In genomic region chr16:30586935-30587493, GRCm38 (mm10) we compare ENCODE assay signal across 8 mouse cellular contexts. TPM values are rescaled to one million over a fixed set of nuclear protein-coding genes. Genes with fewer than 3 reads are reported as not detected.
DNase-seq lines count a peak whose midpoint lies in the region; ATAC-seq and TF ChIP-seq lines count a peak whose summit lies in the region.

No protein-coding gene starts in this region.

- TF ChIP-seq POLR2A in cortical plate, adult 2 months (IDR thresholded peaks at IDR 0.05; ENCODE audit: extremely low read depth, insufficient read depth, low read length) = no peak

- peaks cover 37% of the 10 kb centered on the region for H3K36me3 ChIP-seq in kidney, embryonic 15.5 days
- H3K36me3 ChIP-seq in intestine, embryonic 14.5 days (ENCODE audit: control insufficient read depth, insufficient read depth, low read length) = peaks cover 35% of the 10 kb centered on the region
- H3K36me3 ChIP-seq in midbrain, postnatal 0 days (ENCODE audit: insufficient read depth, low read length) = peaks cover 26% of the 10 kb centered on the region

- 3% methylated on average over 19 of the region's 19 CpGs for whole genome bisulfite sequencing in kidney, embryonic 15.5 days
- WGBS in intestine, embryonic 14.5 days = 3% methylated on average over 19 of the region's 19 CpGs
- 2% methylated on average over 19 of the region's 19 CpGs for WGBS in midbrain, postnatal 0 days

- peak overlapping the region; percentile 71 for H3K9ac ChIP-seq in kidney, embryonic 15.5 days
- peak overlapping the region; percentile 82 for H3K9ac ChIP-seq in intestine, embryonic 14.5 days (ENCODE audit: low read length)
- H3K9ac ChIP-seq in midbrain, postnatal 0 days (replicated peaks; ENCODE audit: low read length, poor library complexity, severe bottlenecking) = peak overlapping the region; percentile 64

- peak overlapping the region; percentile 85 for H3K4me2 ChIP-seq in kidney, embryonic 15.5 days
- H3K4me2 ChIP-seq in intestine, embryonic 14.5 days (ENCODE audit: low read length) = peak overlapping the region; percentile 71
- H3K4me2 ChIP-seq in midbrain, postnatal 0 days (ENCODE audit: low read depth, low read length, poor library complexity, severe bottlenecking) = peak overlapping the region; percentile 94

- H3K4me3 ChIP-seq in kidney, embryonic 15.5 days (replicated peaks) = peak overlapping the region; percentile 66
- H3K4me3 ChIP-seq in cortical plate, adult 2 months (ENCODE audit: insufficient read depth, low read length) = peak overlapping the region; percentile 73
- H3K4me3 ChIP-seq in intestine, embryonic 14.5 days (ENCODE audit: low read depth, low read length) = peak overlapping the region; percentile 99
- H3K4me3 ChIP-seq in midbrain, postnatal 0 days (ENCODE audit: low read depth, low read length) = peak overlapping the region; percentile 78

- H3K4me1 ChIP-seq in kidney, embryonic 15.5 days = peaks cover 12% of the 10 kb centered on the region
- no peaks in the 10 kb centered on the region; the same call in 1 of the 2 replicates for H3K4me1 ChIP-seq in cortical plate, adult 2 months (ENCODE audit: control insufficient read depth, insufficient read depth, low read length)
- H3K4me1 ChIP-seq in intestine, embryonic 14.5 days (replicated peaks; ENCODE audit: control insufficient read depth, insufficient read depth, low read length) = peaks cover 4% of the 10 kb centered on the region; the same call in 1 of the 2 replicates
- peaks cover 5% of the 10 kb centered on the region; the same call in 1 of the 2 replicates for H3K4me1 ChIP-seq in midbrain, postnatal 0 days (ENCODE audit: insufficient read depth, low read length)

- TF ChIP-seq CTCF in cortical plate, adult 2 months (IDR thresholded peaks at IDR 0.05; ENCODE audit: extremely low read depth, insufficient read depth, low read length) = no peak
- TF ChIP-seq CTCF in midbrain, postnatal 0 days (IDR thresholded peaks at IDR 0.05) = no peak

- peak; percentile 58 for ATAC-seq in kidney, embryonic 15.5 days (replicated peaks; ENCODE audit: low FRiP score)
- ATAC-seq in intestine, embryonic 14.5 days (replicated peaks; ENCODE audit: low FRiP score, low TSS enrichment, low read depth) = no peak; the same call in 1 of the 2 replicates
- ATAC-seq in midbrain, postnatal 0 days (ENCODE audit: low FRiP score) = peak; percentile 42; the same call in 1 of the 2 replicates

- H3K27ac ChIP-seq in kidney, embryonic 15.5 days = peak overlapping the region; percentile 48
- H3K27ac ChIP-seq in cortical plate, adult 2 months (ENCODE audit: insufficient read depth, low read length) = no peak overlapping the region
- H3K27ac ChIP-seq in intestine, embryonic 14.5 days (ENCODE audit: low read depth) = peak overlapping the region; percentile 64
- peak overlapping the region; percentile 72; the same call in 1 of the 2 replicates for H3K27ac ChIP-seq in midbrain, postnatal 0 days (ENCODE audit: low read depth, low read length)

- no peak for DNase-seq in kidney, postnatal 4 days
- DNase-seq in intestine, embryonic 14.5 days (ENCODE audit: low spot score) = no peak
- no peak for DNase-seq in midbrain, postnatal 0 days (ENCODE audit: low spot score)
- no peak for DNase-seq in embryo, embryonic 11 days
- DNase-seq in urinary bladder, adult 2 months (ENCODE audit: low spot score) = no peak
- DNase-seq in adrenal gland, adult 2 months = no peak

- H3K27me3 ChIP-seq in kidney, embryonic 15.5 days = peaks cover 3% of the 10 kb centered on the region; the same call in 1 of the 2 replicates
- H3K27me3 ChIP-seq in intestine, embryonic 14.5 days (replicated peaks; ENCODE audit: control insufficient read depth, insufficient read depth, low read length) = no peaks in the 10 kb centered on the region
- no peaks in the 10 kb centered on the region for H3K27me3 ChIP-seq in midbrain, postnatal 0 days (ENCODE audit: insufficient read depth, low read length)

- H3K9me3 ChIP-seq in kidney, embryonic 15.5 days (replicated peaks) = no peaks in the 10 kb centered on the region
- no peaks in the 10 kb centered on the region for H3K9me3 ChIP-seq in intestine, embryonic 14.5 days (ENCODE audit: control insufficient read depth, low read length)
- H3K9me3 ChIP-seq in midbrain, postnatal 0 days (ENCODE audit: low read length) = no peaks in the 10 kb centered on the region

RNA-seq across cellular contexts. Expression of gene Lsg1, which starts 0.4 kb away (rescaled TPM):
- 69.4 and 73.0 TPM in 2 replicates for polyA plus RNA-seq in kidney, embryonic 15.5 days (2015; fragmentation: Nextera tagmentation; extraction: Ambion mirVana)
- 15.5 and 17.6 TPM in 2 replicates for polyA plus RNA-seq in cortical plate, adult 2 months (2012; rRNA removed)
- polyA plus RNA-seq in intestine, embryonic 14.5 days (2014; fragmentation: Nextera tagmentation; extraction: Ambion mirVana) = 69.4 and 70.3 TPM in 2 replicates
- 16.5 and 17.5 TPM in 2 replicates for total RNA-seq in midbrain, postnatal 0 days (2014; rRNA removed)
- polyA plus RNA-seq in midbrain, postnatal 0 days (2015; fragmentation: Nextera tagmentation; extraction: Ambion mirVana) = 38.1 and 43.7 TPM in 2 replicates
- 22.0 and 22.5 TPM in 2 replicates for polyA plus RNA-seq in urinary bladder, adult 2 months (2012; rRNA removed)
- 10 to 100 TPM; 34.9 to 35.0 TPM for total RNA-seq in adrenal gland, adult 2 months (2021)
- 6.0 and 8.0 TPM in 2 replicates for polyA plus RNA-seq in adrenal gland, adult 2 months (2012; rRNA removed)

RNA-seq across cellular contexts. Expression of gene Fam43a, which starts 12.5 kb away (rescaled TPM):
- polyA plus RNA-seq in kidney, embryonic 15.5 days (2015; fragmentation: Nextera tagmentation; extraction: Ambion mirVana) = 22.5 and 25.1 TPM in 2 replicates
- polyA plus RNA-seq in cortical plate, adult 2 months (2012; rRNA removed) = 14.8 and 15.6 TPM in 2 replicates
- polyA plus RNA-seq in intestine, embryonic 14.5 days (2014; fragmentation: Nextera tagmentation; extraction: Ambion mirVana) = 5.9 and 6.8 TPM in 2 replicates
- 21.1 and 22.3 TPM in 2 replicates for total RNA-seq in midbrain, postnatal 0 days (2014; rRNA removed)
- 10.1 and 11.5 TPM in 2 replicates for polyA plus RNA-seq in midbrain, postnatal 0 days (2015; fragmentation: Nextera tagmentation; extraction: Ambion mirVana)
- polyA plus RNA-seq in urinary bladder, adult 2 months (2012; rRNA removed) = 9.3 and 9.7 TPM in 2 replicates
- total RNA-seq in adrenal gland, adult 2 months (2021) = 10 to 100 TPM; 17.2 to 27.0 TPM
- polyA plus RNA-seq in adrenal gland, adult 2 months (2012; rRNA removed) = 50.9 and 52.9 TPM in 2 replicates

RNA-seq across cellular contexts. Expression of gene Tmem44, which starts 36.4 kb away (rescaled TPM):
- 15.0 and 18.6 TPM in 2 replicates for polyA plus RNA-seq in kidney, embryonic 15.5 days (2015; fragmentation: Nextera tagmentation; extraction: Ambion mirVana)
- 92.0 and 101 TPM in 2 replicates for polyA plus RNA-seq in cortical plate, adult 2 months (2012; rRNA removed)
- polyA plus RNA-seq in intestine, embryonic 14.5 days (2014; fragmentation: Nextera tagmentation; extraction: Ambion mirVana) = 15.0 and 15.6 TPM in 2 replicates
- total RNA-seq in midbrain, postnatal 0 days (2014; rRNA removed) = 114 and 124 TPM in 2 replicates
- polyA plus RNA-seq in midbrain, postnatal 0 days (2015; fragmentation: Nextera tagmentation; extraction: Ambion mirVana) = 64.3 and 67.7 TPM in 2 replicates
- polyA plus RNA-seq in urinary bladder, adult 2 months (2012; rRNA removed) = 6.2 and 6.3 TPM in 2 replicates
- 1 to 10 TPM; 2.7 to 5.7 TPM for total RNA-seq in adrenal gland, adult 2 months (2021)
- polyA plus RNA-seq in adrenal gland, adult 2 months (2012; rRNA removed) = 8.5 and 11.4 TPM in 2 replicates
